Mouse (Mus musculus): Measurements from ENCODE around the gene Cnr1. TPM values are rescaled to one million over a fixed set of nuclear protein-coding genes. Genes with fewer than 3 reads are reported as not detected.

Cnr1 gene
- polyA plus RNA-seq, 1 experiment, result 55.0 TPM

GRCm38 (mm10) chr4:33970726-33971125 is 46.3 kb downstream of the Cnr1 start:
- H3K4me1 ChIP-seq (ENCODE audit: control insufficient read depth, insufficient read depth, low read length), result no peaks in the 10 kb centered on the region
- H3K27ac ChIP-seq (ENCODE audit: insufficient read depth, low read length), result no peak overlapping the region
- TF ChIP-seq POLR2A (IDR thresholded peaks at IDR 0.05; ENCODE audit: extremely low read depth, insufficient read depth, low read length) (no peak), CTCF (IDR thresholded peaks at IDR 0.05; ENCODE audit: extremely low read depth, insufficient read depth, low read length) (no peak)
- H3K4me3 ChIP-seq (ENCODE audit: insufficient read depth, low read length), result no peak overlapping the region

- H3K4me3 ChIP-seq (ENCODE audit: insufficient read depth, low read length), result no peak overlapping the region
- TF ChIP-seq POLR2A (IDR thresholded peaks at IDR 0.05; ENCODE audit: extremely low read depth, insufficient read depth, low read length) (no peak), CTCF (IDR thresholded peaks at IDR 0.05; ENCODE audit: extremely low read depth, insufficient read depth, low read length) (no peak)
- no peaks in the 10 kb centered on the region for H3K4me1 ChIP-seq (ENCODE audit: control insufficient read depth, insufficient read depth, low read length)
- H3K27ac ChIP-seq (ENCODE audit: insufficient read depth, low read length), result no peak overlapping the region
Observed at GRCm38 (mm10) chr4:33988466-33989089, 64.2 kb downstream of the Cnr1 start.

- no peak overlapping the region for H3K4me3 ChIP-seq (ENCODE audit: insufficient read depth, low read length)
- TF ChIP-seq CTCF (IDR thresholded peaks at IDR 0.05; ENCODE audit: extremely low read depth, insufficient read depth, low read length) (no peak), POLR2A (IDR thresholded peaks at IDR 0.05; ENCODE audit: extremely low read depth, insufficient read depth, low read length) (no peak)
- no peaks in the 10 kb centered on the region for H3K4me1 ChIP-seq (ENCODE audit: control insufficient read depth, insufficient read depth, low read length)
- H3K27ac ChIP-seq (ENCODE audit: insufficient read depth, low read length), result no peak overlapping the region
Observed at GRCm38 (mm10) chr4:33992687-33993086, 68.3 kb downstream of the Cnr1 start.

- TF ChIP-seq CTCF (IDR thresholded peaks at IDR 0.05; ENCODE audit: extremely low read depth, insufficient read depth, low read length) (no peak), POLR2A (IDR thresholded peaks at IDR 0.05; ENCODE audit: extremely low read depth, insufficient read depth, low read length) (no peak)
- Histone ChIP-seq H3K4me3 (ENCODE audit: insufficient read depth, low read length) (no peak overlapping the region), H3K4me1 (ENCODE audit: control insufficient read depth, insufficient read depth, low read length) (no peaks in the 10 kb centered on the region), H3K27ac (ENCODE audit: insufficient read depth, low read length) (no peak overlapping the region)
Observed at GRCm38 (mm10) chr4:33996382-33996781, 72.0 kb downstream of the Cnr1 start.

Other genes starting within 250 kb of the Cnr1 start
- 0.09 TPM in 1 of 2 replicates, not detected in the other for gene Spaca1, start 125.6 kb downstream of the Cnr1 start, polyA plus RNA-seq (2012; rRNA removed)